ENCODE assay signal across 14 mouse cellular contexts in the genomic region with DNA sequence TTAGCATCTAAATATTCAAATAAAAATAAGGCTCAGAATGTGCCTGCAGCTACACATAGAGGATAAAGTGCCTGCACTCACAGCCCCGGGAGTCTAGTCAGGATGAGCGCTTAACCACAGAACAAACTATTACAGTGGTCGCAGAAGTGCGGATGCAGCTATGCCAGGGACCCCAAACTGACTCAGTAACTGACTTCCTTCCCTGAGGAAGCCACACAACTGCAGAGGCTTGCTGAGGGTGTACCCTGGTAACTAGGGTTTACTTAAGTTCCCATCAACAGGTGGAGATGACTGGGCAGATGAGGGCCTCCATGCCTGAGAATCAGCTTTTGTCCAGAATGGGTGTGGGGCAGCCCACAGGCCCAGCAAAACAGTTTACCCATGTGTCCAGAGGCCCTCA.
A peak's percentile ranks its signal among the peaks of the same experiment; 100 is the strongest.
DNase-seq lines count a peak whose midpoint lies in the region; ATAC-seq lines count a peak whose summit lies in the region.
"Had no signal": no experiment of that assay in that cellular context is flagged by ENCODE, and none has a peak within 500 bp of the region (broad histone marks: within the 10 kb centered on the region; RNA-seq: fewer than 3 reads in every experiment).

No protein-coding gene starts in this region.

- peaks cover 20% of the 10 kb centered on the region for H3K27me3 ChIP-seq in heart, embryonic 11.5 days (ENCODE audit: control insufficient read depth, insufficient read depth, low read length)
- no peaks in the 10 kb centered on the region for H3K27me3 ChIP-seq in hindbrain, embryonic 16.5 days (replicated peaks; ENCODE audit: control insufficient read depth, insufficient read depth, low read length)
- peaks cover 14% of the 10 kb centered on the region; the same call in 1 of the 2 replicates for H3K27me3 ChIP-seq in hindbrain, embryonic 11.5 days (ENCODE audit: control insufficient read depth, insufficient read depth, low read length)

- H3K36me3 ChIP-seq in heart, embryonic 11.5 days (ENCODE audit: control insufficient read depth, insufficient read depth, low read length) = no peaks in the 10 kb centered on the region
- no peaks in the 10 kb centered on the region for H3K36me3 ChIP-seq in hindbrain, embryonic 16.5 days (ENCODE audit: control insufficient read depth, insufficient read depth, low read length)
- H3K36me3 ChIP-seq in hindbrain, embryonic 11.5 days (ENCODE audit: control insufficient read depth, insufficient read depth, low read length) = no peaks in the 10 kb centered on the region
- H3K36me3 ChIP-seq: embryonic facial prominence, embryonic 12.5 days; limb, embryonic 12.5 days had no signal

- peak overlapping the region; percentile 82 for H3K27ac ChIP-seq in heart, embryonic 11.5 days (ENCODE audit: low read depth, low read length)
- no peak overlapping the region; the same call in 1 of the 2 replicates for H3K27ac ChIP-seq in hindbrain, embryonic 16.5 days (ENCODE audit: low read depth, low read length)
- H3K27ac ChIP-seq in hindbrain, embryonic 11.5 days (ENCODE audit: low read depth, low read length) = no peak overlapping the region
- H3K27ac ChIP-seq: embryonic facial prominence, embryonic 12.5 days; limb, embryonic 12.5 days; liver, embryonic 14.5 days had no signal

- H3K9me3 ChIP-seq in heart, embryonic 11.5 days (replicated peaks; ENCODE audit: control insufficient read depth, low read length) = no peaks in the 10 kb centered on the region
- no peaks in the 10 kb centered on the region for H3K9me3 ChIP-seq in hindbrain, embryonic 16.5 days (ENCODE audit: control insufficient read depth, low read length)
- no peaks in the 10 kb centered on the region for H3K9me3 ChIP-seq in hindbrain, embryonic 11.5 days (ENCODE audit: control insufficient read depth, low read length)
- H3K9me3 ChIP-seq: embryonic facial prominence, embryonic 12.5 days; limb, embryonic 12.5 days had no signal

- H3K4me1 ChIP-seq in heart, embryonic 11.5 days (ENCODE audit: control insufficient read depth, insufficient read depth, low read length) = peaks cover 50% of the 10 kb centered on the region
- peaks cover 31% of the 10 kb centered on the region for H3K4me1 ChIP-seq in hindbrain, embryonic 16.5 days (ENCODE audit: control insufficient read depth, insufficient read depth, low read depth, low read length)
- peaks cover 5% of the 10 kb centered on the region; the same call in 1 of the 2 replicates for H3K4me1 ChIP-seq in hindbrain, embryonic 11.5 days (replicated peaks; ENCODE audit: control insufficient read depth, insufficient read depth, low read length)

- H3K4me2 ChIP-seq in heart, embryonic 11.5 days = peak overlapping the region; percentile 80; the same call in 1 of the 2 replicates
- H3K4me2 ChIP-seq in hindbrain, embryonic 16.5 days (ENCODE audit: low read length) = peak overlapping the region; percentile 95; the same call in 1 of the 2 replicates
- H3K4me2 ChIP-seq in hindbrain, embryonic 11.5 days (replicated peaks; ENCODE audit: low read depth, low read length) = no peak overlapping the region

- WGBS in heart, embryonic 11.5 days (ENCODE audit: insufficient replicate concordance) = 73% methylated on average over 4 of the region's 4 CpGs
- WGBS in hindbrain, embryonic 16.5 days = 62% methylated on average over 4 of the region's 4 CpGs
- 77% methylated on average over 4 of the region's 4 CpGs for WGBS in hindbrain, embryonic 11.5 days

- H3K9ac ChIP-seq in heart, embryonic 11.5 days (ENCODE audit: low read depth, low read length) = no peak overlapping the region
- H3K9ac ChIP-seq in hindbrain, embryonic 16.5 days (ENCODE audit: low read depth, low read length) = no peak overlapping the region
- H3K9ac ChIP-seq in hindbrain, embryonic 11.5 days (ENCODE audit: low read depth, low read length) = no peak overlapping the region
- H3K9ac ChIP-seq: liver, embryonic 14.5 days had no signal

- no peak for DNase-seq in heart, postnatal 36 days
- no peak for DNase-seq in hindbrain, embryonic 11.5 days (ENCODE audit: low spot score)
- DNase-seq in thymus, postnatal 0 days (ENCODE audit: low spot score) = peak; percentile 47
- DNase-seq in gastrocnemius, adult 8-10 months (ENCODE audit: low spot score in 2 of 2) = no peak
- DNase-seq in kidney, postnatal 4 days = no peak
- DNase-seq: B cell, adult 2 months; cerebellum, adult 2 months; gastrocnemius, postnatal 36 days had no signal

- intact Hi-C loops in heart, postnatal 36 days (cut with DNase I) = no loop called here

- no peak for ATAC-seq in heart, embryonic 11.5 days (replicated peaks; ENCODE audit: insufficient number of reproducible peaks, low FRiP score, low TSS enrichment)
- ATAC-seq in hindbrain, embryonic 16.5 days = no peak
- no peak for ATAC-seq in hindbrain, embryonic 11.5 days (ENCODE audit: low FRiP score)
- ATAC-seq in common myeloid progenitor, adult 5-6 weeks (replicated peaks; ENCODE audit: low read depth, poor library complexity, severe bottlenecking) = peak; percentile 42; the same call in 1 of the 2 replicates

- no peak overlapping the region for H3K4me3 ChIP-seq in heart, embryonic 11.5 days (ENCODE audit: low read depth, low read length)
- H3K4me3 ChIP-seq in hindbrain, embryonic 16.5 days (ENCODE audit: low read length) = no peak overlapping the region
- no peak overlapping the region for H3K4me3 ChIP-seq in hindbrain, embryonic 11.5 days (ENCODE audit: low read depth, low read length)
